Mouse (Mus musculus): Measurements from ENCODE around the gene Adamts3.
A peak's percentile ranks its signal among the peaks of the same experiment; 100 is the strongest.

Gene Adamts3

GRCm38 (mm10) chr5:89714552-89714951, 168.6 kb downstream of the Adamts3 start:
- DNase-seq (ENCODE audit: inconsistent age in 2 of 2, low spot score in 1 of 2) = peak in 1 of 2 experiments; percentile 27

DNA sequence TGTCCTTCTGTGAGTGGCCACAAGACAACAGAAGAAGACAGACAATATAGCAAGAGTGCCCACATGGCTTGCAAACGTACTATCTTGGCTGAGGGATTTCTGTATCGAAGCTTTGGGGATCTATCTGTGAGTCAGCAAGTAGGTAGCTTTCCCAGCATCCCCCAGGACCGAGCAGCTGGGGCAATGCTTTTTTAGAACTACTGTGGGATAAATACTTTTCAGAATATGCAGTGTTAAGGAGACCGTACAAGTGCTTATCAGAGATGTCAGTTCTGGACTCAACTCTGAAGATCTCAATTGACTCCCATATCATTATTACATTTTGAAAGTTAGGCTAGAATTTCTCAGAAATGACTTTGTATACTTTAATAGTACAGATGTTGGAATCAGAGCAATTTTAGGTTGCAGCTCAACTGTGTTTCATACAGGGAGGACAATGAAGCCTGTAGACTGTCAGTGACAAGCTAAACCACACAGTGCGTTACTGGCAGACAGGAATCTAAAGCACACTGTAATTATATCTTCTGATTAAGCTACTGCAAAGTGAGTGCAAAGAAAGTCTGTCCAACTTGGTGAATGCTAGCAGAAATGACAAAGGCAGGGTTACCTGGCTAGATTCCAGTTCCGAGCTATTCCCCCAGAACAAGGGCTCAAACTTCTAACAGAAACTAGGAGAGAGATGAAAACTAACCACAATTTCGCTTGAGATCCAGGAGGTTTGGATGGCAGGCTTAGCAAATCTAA, 171.8 kb downstream of the Adamts3 start:
- DNase-seq (ENCODE audit: inconsistent age in 2 of 2, low spot score in 1 of 2) = no peak

DNA sequence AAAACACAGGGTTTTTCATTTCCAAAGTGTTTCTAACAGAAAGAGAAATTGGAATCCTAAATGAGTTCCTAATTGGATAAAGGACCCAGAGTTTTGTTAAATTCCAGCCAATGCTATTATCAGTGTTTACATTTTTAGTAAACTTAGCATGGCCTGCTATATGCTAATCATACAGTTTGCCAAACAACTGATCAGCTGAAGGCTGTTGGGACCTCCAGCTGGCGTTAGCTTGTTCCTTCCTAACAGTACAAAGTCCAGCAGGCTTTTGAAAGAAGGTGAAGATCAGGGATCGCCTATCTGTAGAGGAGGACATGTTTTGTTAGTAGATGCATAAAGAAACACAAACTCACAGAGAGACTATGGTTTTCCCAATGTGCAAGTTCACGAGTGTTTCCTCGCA, 173.7 kb downstream of the Adamts3 start:
- DNase-seq (ENCODE audit: inconsistent age in 2 of 2, low spot score in 1 of 2) = no peak

DNA sequence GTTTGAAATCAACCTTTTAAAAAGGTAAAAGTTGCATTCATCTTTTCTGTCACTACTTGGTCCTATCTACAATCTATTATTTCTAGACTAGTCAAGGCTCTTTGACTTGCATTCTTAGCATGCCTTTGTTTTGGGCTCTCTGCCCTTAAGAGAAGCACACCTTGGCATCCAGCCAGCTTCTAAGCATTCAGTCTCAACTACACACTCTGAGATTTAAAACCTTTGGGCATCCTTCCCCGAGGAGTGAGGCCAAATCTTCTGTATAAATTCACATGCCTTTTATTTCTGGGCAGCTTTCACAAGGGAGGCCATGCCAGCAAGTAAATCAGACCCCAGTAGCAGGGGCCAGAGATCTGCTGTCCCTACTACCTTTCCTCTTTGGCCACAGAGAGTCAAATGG, 178.9 kb downstream of the Adamts3 start:
- DNase-seq (ENCODE audit: inconsistent age in 2 of 2, low spot score in 1 of 2) = peak; percentile 46 to 80

- peak; percentile 46 to 72 for DNase-seq (ENCODE audit: inconsistent age in 2 of 2, low spot score in 1 of 2)
These were observed 181.7 kb downstream of the Adamts3 start for GRCm38 (mm10) chr5:89701241-89702007.

DNA sequence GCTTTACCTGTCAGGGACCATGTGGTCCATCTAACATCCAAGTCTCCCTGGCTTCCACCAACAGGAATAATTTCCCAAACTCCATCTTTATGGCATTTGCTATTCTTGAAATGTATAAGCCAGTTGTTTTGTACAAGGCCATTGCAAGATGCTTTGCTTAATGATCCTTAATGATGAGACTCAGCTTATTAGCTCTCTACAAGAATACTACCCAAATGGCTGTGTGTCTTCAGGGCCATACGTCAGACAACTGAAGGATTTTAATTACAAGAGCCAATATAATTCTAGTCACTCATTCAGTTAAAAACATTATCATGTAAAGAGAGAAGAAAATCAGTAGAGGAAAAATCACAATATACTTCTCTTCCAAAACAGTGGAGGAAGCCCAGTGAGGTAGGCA, 195.3 kb downstream of the Adamts3 start:
- DNase-seq (ENCODE audit: inconsistent age in 2 of 2, low spot score in 1 of 2) = no peak

GRCm38 (mm10) chr5:89679871-89680536, 203.1 kb downstream of the Adamts3 start:
- peak in 1 of 2 experiments; percentile 76 for DNase-seq (ENCODE audit: inconsistent age in 2 of 2, low spot score in 1 of 2)

- DNase-seq (ENCODE audit: inconsistent age in 2 of 2, low spot score in 1 of 2) = no peak
These were observed 205.0 kb downstream of the Adamts3 start for GRCm38 (mm10) chr5:89678148-89678547.

GRCm38 (mm10) chr5:89674066-89674848, 208.9 kb downstream of the Adamts3 start:
- no peak for DNase-seq (ENCODE audit: inconsistent age in 2 of 2, low spot score in 1 of 2)

DNA sequence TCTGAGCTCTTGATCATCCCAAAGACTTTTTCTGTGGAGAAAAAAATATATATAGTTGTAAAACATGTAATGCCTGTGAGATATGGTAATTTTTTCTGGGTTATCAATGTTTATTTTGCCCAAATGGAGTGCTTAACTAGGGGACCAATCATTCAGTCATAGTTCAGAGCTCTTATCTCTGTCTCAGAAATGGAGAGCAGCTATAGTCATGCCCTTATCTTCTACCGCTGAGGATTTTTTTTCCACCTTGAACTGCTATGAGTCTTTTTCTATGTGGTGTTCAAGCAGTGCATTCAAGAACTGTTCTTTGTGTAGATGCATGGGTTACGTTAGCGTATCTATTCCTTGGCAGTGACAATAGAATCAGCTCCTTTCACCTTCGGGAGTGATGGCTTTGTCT, 210.2 kb downstream of the Adamts3 start:
- no peak for DNase-seq (ENCODE audit: inconsistent age in 2 of 2, low spot score in 1 of 2)

DNA sequence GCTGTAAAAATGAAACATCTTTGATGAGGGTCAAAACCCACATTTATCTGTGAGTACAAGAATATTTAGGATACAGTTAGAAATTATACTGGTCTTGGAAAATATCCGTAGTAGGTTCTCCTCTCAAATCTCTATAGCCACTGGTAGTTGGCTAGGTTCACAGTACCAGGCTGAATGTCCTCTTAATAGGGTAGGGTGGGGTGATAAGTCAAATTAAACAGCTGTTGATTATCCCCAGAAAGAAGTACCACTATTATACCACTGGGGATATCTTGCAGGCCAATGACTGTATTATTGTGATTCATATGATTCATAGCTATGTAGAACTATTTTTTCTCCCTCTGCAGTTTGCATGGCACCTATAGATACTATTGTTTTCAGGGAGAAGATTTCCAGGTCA, 228.8 kb downstream of the Adamts3 start:
- no peak for DNase-seq (ENCODE audit: inconsistent age in 2 of 2, low spot score in 1 of 2)

DNA sequence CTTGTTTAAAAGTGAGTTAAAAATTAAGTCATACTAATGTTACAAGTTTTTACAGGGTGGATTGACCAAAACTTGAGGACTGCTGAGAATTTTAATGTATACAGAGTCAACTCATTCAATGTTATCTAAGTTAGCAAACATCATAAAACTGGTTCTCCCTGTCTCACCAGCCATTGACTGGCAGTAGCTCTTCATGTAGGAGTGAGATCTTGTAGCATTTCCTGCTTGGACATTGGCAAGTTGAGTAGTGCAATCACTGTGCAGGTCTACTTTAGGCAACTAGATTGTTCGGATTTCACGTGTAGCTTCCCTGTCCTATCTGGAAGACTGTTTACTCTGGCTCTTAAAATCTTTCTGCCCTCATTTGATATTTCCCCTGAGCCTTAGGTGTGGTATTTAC, 229.3 kb downstream of the Adamts3 start:
- DNase-seq (ENCODE audit: inconsistent age in 2 of 2, low spot score in 1 of 2) = no peak

GRCm38 (mm10) chr5:89646940-89647339, 236.2 kb downstream of the Adamts3 start:
- DNase-seq (ENCODE audit: inconsistent age in 2 of 2, low spot score in 1 of 2) = no peak

GRCm38 (mm10) chr5:89635434-89635833, 247.7 kb downstream of the Adamts3 start:
- DNase-seq (ENCODE audit: inconsistent age in 2 of 2, low spot score in 1 of 2) = no peak

GRCm38 (mm10) chr5:89631599-89631998, 251.5 kb downstream of the Adamts3 start:
- no peak for DNase-seq (ENCODE audit: inconsistent age in 2 of 2, low spot score in 1 of 2)
